Mouse (Mus musculus): Measurements from ENCODE around the gene Olfr854.

Olfr854 gene

GRCm38 (mm10) chr9:19567282-19567681 is at the start of gene Olfr854:
Gene Olfr854 (minus strand): TSS chr9:19567382.
- DNase-seq (ENCODE audit: low spot score in 2 of 2): no peak

GRCm38 (mm10) chr9:19582317-19582716 is 15.1 kb upstream of the Olfr854 start, which contains the start of gene Olfr855:
Gene Olfr855 (plus strand): TSS chr9:19582617.
- DNase-seq (ENCODE audit: low spot score in 2 of 2): no peak

GRCm38 (mm10) chr9:19540976-19541375 is 26.2 kb downstream of the Olfr854 start, which contains the start of gene Olfr853:
Gene Olfr853 (minus strand): TSS chr9:19541076.
- no peak for DNase-seq (ENCODE audit: low spot score in 2 of 2)
